Mouse (Mus musculus) spleen, adult 2 months (tissue): ENCODE measurements around the gene D630003M21Rik.

Experiments
- CTCF ChIP-seq: fragments of 200-500 bp; IDR thresholded peaks from 2 replicates; pipeline ENCODE4 v1.5.1; 2011; ENCODE audit warnings: mild to moderate bottlenecking, inconsistent platforms; ENCODE audit not compliant: insufficient read depth, insufficient read length, insufficient replicate concordance; ENCODE audit errors: extremely low read depth
- POLR2A ChIP-seq: fragments of 200-500 bp; IDR thresholded peaks from 2 replicates; pipeline ENCODE4 v1.6.1; 2011; ENCODE audit warnings: low read depth, low read length, inconsistent platforms

GRCm38 (mm10) chr2:158221446-158222084 is 7.5 kb downstream of the D630003M21Rik start:
- TF ChIP-seq POLR2A, result no peak
- no peak for TF ChIP-seq CTCF
